Mouse (Mus musculus) spleen, postnatal 4 days (tissue): ENCODE measurements around the gene Gba.
"Not testable (repeated sequence)": the region's sequence is repeated elsewhere in the genome, so short reads cannot be mapped to it uniquely, and the experiment has no call there.

Source experiments
- DNase-seq, 2 experiments: peaks; one replicate each; pipeline ENCODE4 v3.0.0; 2022; ENCODE audit warnings: low spot score in 2 of 2

Gene Gba

GRCm38 (mm10) chr3:89214681-89215411, 12.1 kb downstream of the Gba start, which contains the start of gene Thbs3:
Thbs3 (plus strand) TSS chr3:89215180.
- no peak for DNase-seq

GRCm38 (mm10) chr3:89215853-89216252, 13.1 kb downstream of the Gba start:
- peak; percentile 79 to 91 for DNase-seq

- DNase-seq, result not testable (repeated sequence)
Measured at GRCm38 (mm10) chr3:89216407-89216806, 13.7 kb downstream of the Gba start.

GRCm38 (mm10) chr3:89218271-89218670, 15.5 kb downstream of the Gba start:
- no peak for DNase-seq

- no peak for DNase-seq
Measured at GRCm38 (mm10) chr3:89219546-89219945, 16.8 kb downstream of the Gba start.

GRCm38 (mm10) chr3:89221167-89221566, 18.4 kb downstream of the Gba start:
- no peak for DNase-seq

GRCm38 (mm10) chr3:89224796-89225195, 22.1 kb downstream of the Gba start:
- DNase-seq, result no peak

GRCm38 (mm10) chr3:89225321-89225815, 22.6 kb downstream of the Gba start:
- DNase-seq, result no peak

- DNase-seq, result no peak
Measured at GRCm38 (mm10) chr3:89225918-89226317, 23.2 kb downstream of the Gba start.

- DNase-seq, result no peak
Measured at GRCm38 (mm10) chr3:89226361-89226760, 23.6 kb downstream of the Gba start.

- DNase-seq, result no peak
Measured at GRCm38 (mm10) chr3:89226900-89227299, 24.2 kb downstream of the Gba start, which contains the start of gene Mtx1. Mtx1 (minus strand) TSS chr3:89227088.

GRCm38 (mm10) chr3:89227307-89228179, 24.8 kb downstream of the Gba start:
- DNase-seq, result peak in 1 of 2 experiments; percentile 36

- DNase-seq, result peak; percentile 85 to 95
Measured at GRCm38 (mm10) chr3:89228180-89228549, 25.4 kb downstream of the Gba start.

- DNase-seq, result no peak
Measured at GRCm38 (mm10) chr3:89228836-89229235, 26.1 kb downstream of the Gba start, which contains the start of gene Muc1. Muc1 (plus strand) TSS chr3:89229057.

- no peak for DNase-seq
Measured at GRCm38 (mm10) chr3:89229276-89229675, 26.5 kb downstream of the Gba start.

- DNase-seq, result no peak
Measured at GRCm38 (mm10) chr3:89230561-89230960, 27.8 kb downstream of the Gba start.

GRCm38 (mm10) chr3:89231345-89231744, 28.6 kb downstream of the Gba start:
- no peak for DNase-seq

GRCm38 (mm10) chr3:89231772-89232275, 29.1 kb downstream of the Gba start:
- DNase-seq, result no peak

- no peak for DNase-seq
Measured at GRCm38 (mm10) chr3:89232614-89233013, 29.9 kb downstream of the Gba start.

- no peak for DNase-seq
Measured at GRCm38 (mm10) chr3:89233562-89234110, 30.9 kb downstream of the Gba start.

- DNase-seq, result no peak
Measured at GRCm38 (mm10) chr3:89236516-89236915, 33.8 kb downstream of the Gba start.

- peak in 1 of 2 experiments; percentile 60 for DNase-seq
Measured at GRCm38 (mm10) chr3:89237682-89238081, 35.0 kb downstream of the Gba start.
